Mouse (Mus musculus) cerebellum, postnatal 14 days (tissue): ENCODE results near the gene Plcd1.

Experiments
- DNase-seq, 2 experiments: peaks; one replicate each; pipeline ENCODE4 v3.0.0; 2021; ENCODE audit warnings: mixed read lengths in 2 of 2

The Plcd1 gene

DNA sequence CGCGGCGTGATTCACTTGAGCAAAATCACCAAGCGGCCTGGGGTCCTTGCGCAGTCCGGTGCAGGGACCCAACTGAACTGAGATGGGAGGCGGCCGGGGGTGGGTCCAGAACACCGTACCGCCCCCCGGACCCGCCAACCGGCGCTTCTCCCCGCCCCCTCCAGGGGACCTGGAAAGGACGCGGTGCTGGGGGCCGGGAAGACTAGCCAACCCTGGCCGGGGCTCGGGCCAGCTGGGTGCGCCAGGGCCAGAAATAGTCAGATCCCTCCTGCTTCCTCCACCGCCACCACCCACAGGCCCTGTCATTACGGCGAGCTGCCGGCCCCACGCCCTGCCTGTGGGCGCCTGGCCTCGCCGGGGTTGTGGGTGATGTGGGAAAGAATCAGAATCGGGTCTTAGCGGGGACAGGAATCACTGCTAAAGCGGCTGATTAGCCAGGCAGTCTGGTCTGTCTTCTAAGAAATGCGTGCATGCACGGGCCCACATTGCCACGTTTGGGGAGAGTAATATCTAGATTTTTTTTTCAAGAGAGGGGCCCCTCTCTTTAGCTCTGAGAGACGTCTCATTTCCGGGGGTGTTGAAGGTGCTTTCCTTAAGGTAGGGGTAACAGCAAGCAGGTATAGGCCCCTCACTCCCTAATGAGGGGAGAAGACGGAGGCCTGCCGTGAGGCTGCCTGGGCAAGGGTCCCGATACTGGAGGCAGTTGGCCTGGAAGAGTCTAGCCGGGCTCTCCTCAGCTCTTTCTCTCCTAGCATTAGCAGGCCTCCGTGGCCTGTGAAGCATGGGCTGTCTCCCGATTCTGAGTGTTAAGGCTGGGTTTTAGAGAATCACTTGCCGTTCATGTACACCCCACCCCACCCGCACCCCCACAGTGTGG, at the start of gene Plcd1:
TSS of gene Plcd1 (minus strand) at position 84 of the 877 bp plus-strand sequence.
- peak; percentile 88 to 94 for DNase-seq

DNA sequence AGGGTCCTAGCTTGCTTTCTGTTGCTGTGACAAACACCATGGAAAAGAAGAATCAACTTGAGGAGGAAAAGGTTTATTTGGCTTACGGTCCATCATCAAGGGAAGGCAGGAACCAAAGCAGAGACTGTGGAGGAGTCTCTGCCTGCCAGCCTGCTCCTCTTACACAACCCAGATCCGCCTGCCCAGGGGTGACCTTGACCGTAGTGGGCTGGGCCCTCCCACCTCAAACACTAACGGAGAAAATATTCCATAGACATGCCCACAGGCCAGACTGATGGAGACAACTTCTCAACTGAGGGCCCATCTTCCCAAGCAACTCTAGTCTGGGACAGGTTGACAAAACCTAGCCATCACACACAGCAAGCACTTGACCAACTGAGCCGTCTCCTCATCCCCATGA, 48.8 kb upstream of the Plcd1 start:
- no peak for DNase-seq

GRCm38 (mm10) chr9:119138836-119139235, 45.5 kb upstream of the Plcd1 start:
- peak; percentile 32 to 57 for DNase-seq

- DNase-seq, result no peak
Observed at GRCm38 (mm10) chr9:119130692-119131091, 37.4 kb upstream of the Plcd1 start.

DNA sequence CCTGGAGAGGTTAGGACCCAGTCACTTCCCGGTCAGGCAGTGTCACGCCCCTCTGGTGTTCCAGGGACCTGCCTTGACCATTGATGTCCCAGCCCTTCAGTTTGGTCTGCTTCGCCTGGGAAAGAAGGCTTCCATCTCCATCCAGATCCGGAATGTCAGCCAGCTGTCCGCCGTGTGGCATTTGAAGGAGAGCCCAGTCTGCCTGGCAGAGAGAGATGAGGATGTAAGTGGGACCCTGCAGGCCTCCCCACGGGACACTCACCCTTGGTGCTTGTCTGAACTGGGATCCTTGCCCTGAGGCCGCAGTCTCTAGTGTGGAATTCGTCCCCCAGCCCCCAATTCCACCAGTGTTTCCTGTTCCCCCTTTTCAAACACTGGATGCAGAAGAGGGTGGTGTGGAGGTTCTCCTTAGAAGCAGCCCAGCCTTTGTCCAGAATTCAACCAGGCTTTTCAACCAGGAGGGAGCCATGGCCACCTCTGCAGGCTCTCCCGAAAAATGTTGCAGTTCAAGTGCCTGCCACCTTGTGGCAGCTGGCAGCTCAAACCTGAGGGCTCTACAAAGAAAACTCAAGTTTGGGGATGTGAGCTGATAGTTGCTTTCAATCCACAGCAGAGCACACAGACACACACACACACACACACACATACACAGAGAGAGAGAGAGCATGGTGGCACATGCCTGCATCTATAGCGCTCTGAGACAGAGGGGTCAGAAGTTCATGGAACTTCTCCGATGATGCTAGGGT, 35.3 kb upstream of the Plcd1 start:
- peak; percentile 46 to 55 for DNase-seq

DNA sequence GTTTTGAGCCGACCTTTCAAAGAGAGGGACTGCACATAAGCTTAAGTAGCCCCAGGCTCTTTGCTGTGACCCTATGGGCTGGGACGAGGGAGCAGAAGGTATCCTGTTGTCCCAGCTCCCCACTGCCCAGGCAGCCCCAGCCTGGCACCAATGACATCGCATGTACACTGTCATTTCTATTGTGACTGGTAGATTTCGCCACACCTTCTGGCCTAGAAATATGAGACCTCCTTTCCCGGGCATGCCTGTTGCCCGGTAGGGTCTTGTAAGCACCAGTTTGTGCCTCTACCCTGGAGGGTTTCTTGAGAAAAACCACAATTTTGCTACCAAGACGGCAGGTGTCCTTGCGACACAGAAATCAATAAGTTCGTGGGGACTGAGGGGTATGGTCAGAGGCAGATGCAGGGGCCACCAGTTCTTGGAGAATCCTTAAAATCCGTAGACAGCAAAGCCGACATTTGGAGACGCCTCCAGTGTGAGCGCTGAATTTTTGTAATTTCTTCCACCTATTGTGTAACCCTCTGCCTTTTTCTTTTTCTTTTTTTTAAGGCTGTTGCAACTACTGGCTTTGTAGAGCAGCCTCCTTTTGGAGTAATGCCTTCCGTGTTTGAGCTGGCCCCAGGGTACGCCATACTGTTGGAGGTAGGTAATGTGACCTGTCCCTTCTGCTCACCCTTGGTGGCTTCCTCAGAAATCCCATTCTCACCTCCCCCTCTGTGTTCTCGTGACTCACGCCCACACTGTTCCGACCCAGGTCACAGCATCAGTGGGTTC, 29.5 kb upstream of the Plcd1 start:
- DNase-seq, result no peak

GRCm38 (mm10) chr9:119120168-119120560, 26.9 kb upstream of the Plcd1 start:
- no peak for DNase-seq

GRCm38 (mm10) chr9:119119409-119120167, 26.3 kb upstream of the Plcd1 start:
- peak in 1 of 2 experiments; percentile 41 for DNase-seq

DNA sequence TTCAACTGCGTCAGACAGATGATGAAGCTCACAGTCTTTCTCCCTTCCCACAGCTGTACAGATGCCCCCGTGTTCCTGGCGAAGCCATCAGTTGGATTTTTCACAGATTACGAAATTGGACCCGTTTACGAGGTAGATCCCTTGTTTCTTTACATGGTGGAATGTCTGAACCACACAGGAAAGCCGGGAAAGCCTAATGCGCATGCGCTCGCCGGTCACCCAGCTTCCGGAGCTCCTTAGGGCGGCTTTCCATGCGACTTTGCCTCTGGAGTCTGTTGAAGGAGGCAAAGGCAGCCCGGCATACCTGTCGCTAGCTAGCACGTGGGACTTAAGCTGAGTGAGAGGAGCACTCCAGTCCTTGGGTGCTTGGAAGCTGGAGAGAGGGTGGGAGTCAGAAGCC, 21.6 kb upstream of the Plcd1 start:
- DNase-seq, result no peak

GRCm38 (mm10) chr9:119110640-119111039, 17.3 kb upstream of the Plcd1 start:
- DNase-seq, result no peak

DNA sequence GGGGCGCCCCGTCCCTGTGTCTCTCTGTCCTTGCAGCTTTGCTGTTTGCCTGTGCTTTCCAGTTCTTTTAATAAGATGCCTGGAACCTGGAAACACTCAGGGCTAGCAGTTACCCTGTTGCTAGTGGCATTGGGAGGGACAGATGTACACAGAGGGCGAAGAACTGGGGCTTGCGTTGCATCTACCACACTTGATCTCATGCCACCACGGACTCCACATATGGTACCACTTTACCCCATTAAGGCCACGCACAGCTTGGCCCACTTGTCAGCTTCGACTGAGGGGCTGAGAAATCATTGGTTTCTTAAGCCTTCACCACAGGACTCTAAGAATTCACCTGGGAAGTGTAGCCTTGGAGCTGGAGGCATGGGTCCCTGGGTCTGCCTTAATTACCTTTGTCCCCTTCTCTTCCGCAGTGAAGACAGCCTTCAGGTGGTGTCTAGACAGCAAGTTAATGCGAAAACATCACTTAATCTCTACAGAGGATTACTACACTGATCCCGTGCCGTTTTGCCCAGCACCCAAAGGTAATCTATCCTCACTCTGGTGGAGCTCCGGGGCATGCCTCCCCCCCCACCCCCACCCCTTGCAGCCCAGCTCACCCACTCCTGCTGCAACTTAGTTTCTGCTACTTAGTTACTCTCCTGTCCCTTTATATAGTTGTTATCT, 16.5 kb upstream of the Plcd1 start:
- no peak for DNase-seq

- peak; percentile 57 to 69 for DNase-seq
Observed at GRCm38 (mm10) chr9:119107566-119107965, 14.3 kb upstream of the Plcd1 start.

GRCm38 (mm10) chr9:119102783-119103113, 9.4 kb upstream of the Plcd1 start:
- DNase-seq, result peak in 1 of 2 experiments; percentile 27

- peak; percentile 56 to 67 for DNase-seq
Observed at GRCm38 (mm10) chr9:119101992-119102782, 8.9 kb upstream of the Plcd1 start, which contains the start of gene Dlec1. Gene Dlec1 (plus strand): TSS chr9:119102478.

- DNase-seq, result peak in 1 of 2 experiments; percentile 54
Observed at GRCm38 (mm10) chr9:119100177-119100898, 7.0 kb upstream of the Plcd1 start.

- DNase-seq, result peak; percentile 63 to 80
Observed at GRCm38 (mm10) chr9:119094462-119095109, 1.3 kb upstream of the Plcd1 start.

DNA sequence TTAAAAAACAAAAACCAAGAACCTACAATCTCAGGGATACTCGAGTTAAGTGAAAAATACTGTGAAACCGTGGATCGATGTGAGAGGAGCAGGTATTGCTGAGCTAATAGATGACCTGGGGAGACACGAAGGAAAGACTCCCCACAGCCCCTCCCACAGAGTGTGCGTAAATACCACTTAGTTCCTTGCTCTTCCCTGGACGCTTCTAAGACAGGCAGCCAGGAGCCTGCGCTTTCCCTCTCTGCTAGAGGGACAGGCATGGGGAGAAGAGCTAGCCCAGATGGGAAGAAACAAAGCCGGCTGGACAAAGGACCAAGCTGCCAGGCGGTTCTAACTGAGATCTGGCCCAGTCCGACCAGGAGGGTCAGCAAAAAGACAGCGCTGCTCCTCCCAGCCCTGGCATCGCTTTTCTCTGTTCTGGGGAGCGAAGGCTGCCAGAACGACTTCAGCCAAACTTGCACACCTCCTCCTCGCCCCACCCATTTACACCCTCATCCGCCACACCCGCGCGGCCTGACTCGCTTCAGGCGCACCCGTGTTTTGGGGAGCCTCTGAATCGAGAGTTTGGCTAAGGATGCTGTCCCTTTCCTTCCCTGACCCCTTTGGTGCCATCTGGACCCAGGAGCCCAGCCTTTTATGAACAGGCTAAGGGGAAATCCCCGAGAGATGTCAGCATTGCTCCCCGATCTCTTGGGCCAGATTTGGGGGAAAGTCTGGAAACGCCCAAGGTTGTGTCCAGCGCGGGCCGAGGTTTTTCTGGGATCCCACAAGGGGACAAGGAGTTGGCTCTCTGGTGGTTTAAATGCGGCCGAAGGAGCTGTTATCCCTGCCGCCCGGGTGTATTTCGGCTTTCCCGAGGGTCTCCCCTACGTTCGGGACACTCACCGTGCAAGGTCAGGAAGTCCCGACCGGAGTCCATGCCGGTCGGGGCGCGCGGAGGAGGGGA, 556 bp downstream of the Plcd1 start:
- DNase-seq, result peak; percentile 65 to 73

DNA sequence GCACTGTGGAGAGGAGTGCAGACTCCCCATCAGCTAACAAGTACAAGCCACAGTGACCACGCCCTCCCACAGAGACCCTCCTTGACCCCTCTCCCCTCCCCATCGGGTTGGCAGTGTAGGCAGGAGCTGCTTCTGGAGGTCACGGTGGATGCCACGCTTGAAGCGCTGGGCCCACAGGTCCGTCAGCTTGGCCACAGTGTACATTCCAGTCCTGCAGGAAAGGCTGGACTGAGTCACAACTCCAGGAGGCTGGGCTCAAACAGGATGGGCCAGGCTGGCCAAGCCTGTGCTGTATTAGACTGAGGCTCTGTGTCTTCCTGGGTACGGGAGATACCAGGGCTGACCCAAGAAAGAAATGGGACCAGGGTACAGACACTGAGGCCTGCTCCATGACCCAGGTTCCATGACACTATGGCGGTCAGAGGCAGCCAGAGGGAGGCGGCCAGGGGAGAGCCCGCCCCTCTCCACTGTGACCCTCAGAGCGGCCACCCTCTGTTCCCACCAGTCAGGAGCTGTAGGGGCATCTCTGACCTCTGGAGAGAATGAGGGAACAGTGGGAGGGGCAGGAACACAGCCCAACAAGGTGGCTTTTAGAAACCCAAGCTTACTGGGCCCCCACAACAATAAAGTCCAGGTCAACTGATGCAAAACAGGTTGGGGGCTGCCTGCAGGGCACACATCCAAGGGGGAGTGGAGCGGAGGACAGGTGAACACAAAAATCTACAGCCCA, 1.6 kb downstream of the Plcd1 start:
- DNase-seq, result peak in 1 of 2 experiments; percentile 36
